Mouse (Mus musculus): ENCODE data around the gene 4931428F04Rik. TPM values are rescaled to one million over a fixed set of nuclear protein-coding genes. Genes with fewer than 3 reads are reported as not detected.
A peak's percentile ranks its signal among the peaks of the same experiment; 100 is the strongest.

Gene 4931428F04Rik
- total RNA-seq (2021), result 10 to 100 TPM; 31.7 to 38.2 TPM
- long read RNA-seq, experiment 1, transcript 4931428F04Rik-201 (7 exons, 3,492 nt), result major isoform, 12 of 18 reads
- long read RNA-seq, experiment 1, partial matches to known transcripts, result 0 of 18 reads
- long read RNA-seq, experiment 1, other reads (novel, unspliced or antisense), result 2 of 18 reads
- long read RNA-seq, experiment 2, transcript 4931428F04Rik-201 (7 exons, 3,492 nt), result major isoform, 7 of 14 reads
- long read RNA-seq, experiment 2, partial matches to known transcripts, result 2 of 14 reads
- long read RNA-seq, experiment 2, other reads (novel, unspliced or antisense), result 0 of 14 reads

GRCm38 (mm10) chr8:105289805-105290460 lies at the start of gene 4931428F04Rik:
TSS of gene 4931428F04Rik (minus strand) at chr8:105289864.
- intact Hi-C loops (cut with DNase I), result loop anchor here (5.0 kb wide), 2 partner anchors 633 to 648 kb away; partner anchors contain the start of gene Ciao2b
- DNase-seq (ENCODE audit: low spot score in 2 of 2), result peak in 1 of 2 experiments; percentile 61

- no peak for DNase-seq (ENCODE audit: low spot score in 2 of 2)
- intact Hi-C loops (cut with DNase I), result no loop called here
Observed at GRCm38 (mm10) chr8:105338992-105339391, 49.3 kb upstream of the 4931428F04Rik start.

- DNase-seq (ENCODE audit: low spot score in 2 of 2), result no peak
- intact Hi-C loops (cut with DNase I), result no loop called here
Observed at GRCm38 (mm10) chr8:105336373-105337130, 46.9 kb upstream of the 4931428F04Rik start.

GRCm38 (mm10) chr8:105332523-105332922 lies 42.9 kb upstream of the 4931428F04Rik start:
- no peak for DNase-seq (ENCODE audit: low spot score in 2 of 2)
- intact Hi-C loops (cut with DNase I), result no loop called here

GRCm38 (mm10) chr8:105331931-105332330 lies 42.3 kb upstream of the 4931428F04Rik start:
- no peak for DNase-seq (ENCODE audit: low spot score in 2 of 2)
- intact Hi-C loops (cut with DNase I), result no loop called here

GRCm38 (mm10) chr8:105331469-105331868 lies 41.8 kb upstream of the 4931428F04Rik start:
- DNase-seq (ENCODE audit: low spot score in 2 of 2), result no peak
- intact Hi-C loops (cut with DNase I), result no loop called here

- intact Hi-C loops (cut with DNase I), result no loop called here
- no peak for DNase-seq (ENCODE audit: low spot score in 2 of 2)
Observed at GRCm38 (mm10) chr8:105330325-105330724, 40.7 kb upstream of the 4931428F04Rik start.

GRCm38 (mm10) chr8:105326968-105327367 lies 37.3 kb upstream of the 4931428F04Rik start:
- intact Hi-C loops (cut with DNase I), result no loop called here
- no peak for DNase-seq (ENCODE audit: low spot score in 2 of 2)

GRCm38 (mm10) chr8:105326141-105326672 lies 36.5 kb upstream of the 4931428F04Rik start, which contains the start of the genes Lrrc29 and Tmem208:
TSS of gene Lrrc29 (minus strand) at chr8:105326278.
TSS of gene Tmem208 (plus strand) at chr8:105326354.
- intact Hi-C loops (cut with DNase I), result no loop called here
- peak; percentile 97 to 98 for DNase-seq (ENCODE audit: low spot score in 2 of 2)

GRCm38 (mm10) chr8:105325641-105326093 lies 36.0 kb upstream of the 4931428F04Rik start:
- no peak for DNase-seq (ENCODE audit: low spot score in 2 of 2)
- intact Hi-C loops (cut with DNase I), result no loop called here

GRCm38 (mm10) chr8:105323183-105323582 lies 33.5 kb upstream of the 4931428F04Rik start:
- intact Hi-C loops (cut with DNase I), result no loop called here
- no peak for DNase-seq (ENCODE audit: low spot score in 2 of 2)

- DNase-seq (ENCODE audit: low spot score in 2 of 2), result no peak
Observed at GRCm38 (mm10) chr8:105318662-105319190, 29.1 kb upstream of the 4931428F04Rik start.

GRCm38 (mm10) chr8:105317941-105318340 lies 28.3 kb upstream of the 4931428F04Rik start:
- intact Hi-C loops (cut with DNase I), result no loop called here

More at GRCm38 (mm10) chr8:105318662-105319190, 29.1 kb upstream of the 4931428F04Rik start:
- intact Hi-C loops (cut with DNase I), result no loop called here

GRCm38 (mm10) chr8:105315073-105315769 lies 25.6 kb upstream of the 4931428F04Rik start:
- intact Hi-C loops (cut with DNase I), result no loop called here
- DNase-seq (ENCODE audit: low spot score in 2 of 2), result no peak

More at GRCm38 (mm10) chr8:105317941-105318340, 28.3 kb upstream of the 4931428F04Rik start:
- DNase-seq (ENCODE audit: low spot score in 2 of 2), result no peak

GRCm38 (mm10) chr8:105313622-105314402 lies 24.1 kb upstream of the 4931428F04Rik start:
- intact Hi-C loops (cut with DNase I), result no loop called here
- no peak for DNase-seq (ENCODE audit: low spot score in 2 of 2)

- no peak for DNase-seq (ENCODE audit: low spot score in 2 of 2)
- intact Hi-C loops (cut with DNase I), result no loop called here
Observed at GRCm38 (mm10) chr8:105312891-105313481, 23.3 kb upstream of the 4931428F04Rik start.

GRCm38 (mm10) chr8:105311718-105312117 lies 22.1 kb upstream of the 4931428F04Rik start:
- no peak for DNase-seq (ENCODE audit: low spot score in 2 of 2)
- intact Hi-C loops (cut with DNase I), result no loop called here

- intact Hi-C loops (cut with DNase I), result no loop called here
Observed at GRCm38 (mm10) chr8:105310118-105310517, 20.5 kb upstream of the 4931428F04Rik start.

More at GRCm38 (mm10) chr8:105310118-105310517, 20.5 kb upstream of the 4931428F04Rik start:
- no peak for DNase-seq (ENCODE audit: low spot score in 2 of 2)
